Mouse (Mus musculus) hindbrain, embryonic 14.5 days (tissue): ENCODE data around the gene Gm20075. TPM values are rescaled to one million over a fixed set of nuclear protein-coding genes. Genes with fewer than 3 reads are reported as not detected.
"Not testable (repeated sequence)": the region's sequence is repeated elsewhere in the genome, so short reads cannot be mapped to it uniquely, and the experiment has no call there.

Experiments used
- ATAC-seq: fragments of 200-750 bp; cut with Nextera tagmentation; 2 replicates; pipeline ENCODE4 v1.8.0; 2017; ENCODE audit warnings: moderate number of reproducible peaks, mild to moderate bottlenecking, moderate TSS enrichment, moderate library complexity; ENCODE audit not compliant: low FRiP score
- DNase-seq: peaks from one replicate; pipeline ENCODE4 v3.0.0-alpha.2; 2015; ENCODE audit warnings: low spot score
- H3K27ac ChIP-seq: fragments of 300-500 bp; sonication (generic); 2 replicates; pipeline ENCODE4 v1.5.1; 2014; ENCODE audit warnings: mild to moderate bottlenecking, moderate library complexity
- H3K27me3 ChIP-seq: fragments of 300-500 bp; sonication (generic); 2 replicates; pipeline ENCODE4 v1.6.1; 2014; ENCODE audit warnings: mild to moderate bottlenecking, low read length, mixed read lengths; ENCODE audit not compliant: control insufficient read depth, insufficient read depth
- H3K36me3 ChIP-seq: fragments of 300-500 bp; sonication (generic); replicated peaks from 2 replicates; pipeline ENCODE4 v1.6.1; 2014; ENCODE audit not compliant: control insufficient read depth, insufficient read depth
- H3K4me1 ChIP-seq: fragments of 300-500 bp; sonication (generic); replicated peaks from 2 replicates; pipeline ENCODE4 v1.6.1; 2014; ENCODE audit warnings: antibody characterized with exemption, low read length, mixed read lengths; ENCODE audit not compliant: control insufficient read depth, insufficient read depth
- H3K4me2 ChIP-seq: fragments of 300-500 bp; sonication (generic); replicated peaks from 2 replicates; pipeline ENCODE4 v1.6.1; 2014; ENCODE audit warnings: mild to moderate bottlenecking, moderate library complexity
- H3K4me3 ChIP-seq: fragments of 300-500 bp; sonication (generic); replicated peaks from 2 replicates; pipeline ENCODE4 v1.5.1; 2014; ENCODE audit warnings: mild to moderate bottlenecking, low read length
- H3K9ac ChIP-seq: fragments of 300-500 bp; sonication (generic); 2 replicates; pipeline ENCODE4 v1.6.1; 2014
- H3K9me3 ChIP-seq: fragments of 300-500 bp; sonication (generic); 2 replicates; pipeline ENCODE4 v1.6.1; 2016; ENCODE audit warnings: low read length; ENCODE audit not compliant: control insufficient read depth
- WGBS: fragments of 180-500 bp; shearing (Covaris S2); extraction: QIAGEN DNeasy Blood & Tissue Kit; methylation state at CpG from one replicate; pipeline ENCODE4 v1.1.7; 2014; 5-methylcytosine and 5-hydroxymethylcytosine counted together
- polyA plus RNA-seq: library from polyadenylated mRNA; unstranded; fragments of >200 nt; fragmentation: Nextera tagmentation; extraction: Ambion mirVana; gene quantifications from 2 replicates; pipeline ENCODE4 v1.2.1, GENCODE M21; 2014

Gene Gm20075
- polyA plus RNA-seq = 22.0 and 27.0 TPM in 2 replicates

GRCm38 (mm10) chr13:96081276-96081675, at the start of gene Gm20075:
Gm20075 (minus strand) TSS chr13:96081376.
- not testable (repeated sequence) for H3K27ac ChIP-seq, H3K4me2 ChIP-seq, H3K36me3 ChIP-seq, DNase-seq, ATAC-seq, H3K4me3 ChIP-seq, H3K9me3 ChIP-seq, H3K27me3 ChIP-seq, H3K9ac ChIP-seq, H3K4me1 ChIP-seq
- 89% methylated on average over 3 of the region's 3 CpGs for WGBS

- H3K4me3 ChIP-seq = peak overlapping the region; percentile 55
Measured at GRCm38 (mm10) chr13:96129081-96129480, 47.9 kb upstream of the Gm20075 start.

GRCm38 (mm10) chr13:96126669-96127068, 45.5 kb upstream of the Gm20075 start:
- peaks cover 11% of the 10 kb centered on the region; the same call in 1 of the 2 replicates for H3K27me3 ChIP-seq
- no peaks in the 10 kb centered on the region for H3K36me3 ChIP-seq
- peaks cover 11% of the 10 kb centered on the region for H3K4me1 ChIP-seq
- DNase-seq = no peak
- H3K9ac ChIP-seq = no peak overlapping the region
- H3K9me3 ChIP-seq = no peaks in the 10 kb centered on the region
- no peak overlapping the region for H3K4me3 ChIP-seq
- no peak overlapping the region for H3K4me2 ChIP-seq
- 84% methylated on average over 6 of the region's 6 CpGs for WGBS
- no peak for ATAC-seq
- H3K27ac ChIP-seq = no peak overlapping the region

More at GRCm38 (mm10) chr13:96129081-96129480, 47.9 kb upstream of the Gm20075 start:
- H3K9ac ChIP-seq = peak overlapping the region; percentile 72
- peaks cover 17% of the 10 kb centered on the region for H3K4me1 ChIP-seq
- H3K9me3 ChIP-seq = no peaks in the 10 kb centered on the region
- peak overlapping the region; percentile 90 for H3K4me2 ChIP-seq
- DNase-seq = no peak
- no peaks in the 10 kb centered on the region for H3K36me3 ChIP-seq
- peaks cover 11% of the 10 kb centered on the region; the same call in 1 of the 2 replicates for H3K27me3 ChIP-seq
- H3K27ac ChIP-seq = peak overlapping the region; percentile 90
- 83% methylated on average over 3 of the region's 3 CpGs for WGBS
- no peak for ATAC-seq

- peaks cover 3% of the 10 kb centered on the region for H3K4me1 ChIP-seq
- WGBS = 53% methylated on average over 5 of the region's 5 CpGs
- no peaks in the 10 kb centered on the region for H3K36me3 ChIP-seq
- H3K27ac ChIP-seq = no peak overlapping the region
- no peak for DNase-seq
- H3K9ac ChIP-seq = no peak overlapping the region
- H3K27me3 ChIP-seq = peaks cover 3% of the 10 kb centered on the region; the same call in 1 of the 2 replicates
- no peak overlapping the region for H3K4me3 ChIP-seq
- H3K4me2 ChIP-seq = no peak overlapping the region
- no peak for ATAC-seq
- no peaks in the 10 kb centered on the region for H3K9me3 ChIP-seq
Measured at GRCm38 (mm10) chr13:96125011-96125410, 43.8 kb upstream of the Gm20075 start.

- H3K4me1 ChIP-seq = no peaks in the 10 kb centered on the region; the same call in 1 of the 2 replicates
- DNase-seq (no peak), ATAC-seq (no peak)
- no peaks in the 10 kb centered on the region for H3K27me3 ChIP-seq
- H3K36me3 ChIP-seq = no peaks in the 10 kb centered on the region
- no peak overlapping the region for H3K9ac ChIP-seq
- no peak overlapping the region for H3K4me3 ChIP-seq
- H3K4me2 ChIP-seq = no peak overlapping the region
- H3K27ac ChIP-seq = no peak overlapping the region
- H3K9me3 ChIP-seq = no peaks in the 10 kb centered on the region
- 85% methylated on average over 2 of the region's 2 CpGs for WGBS
Measured at GRCm38 (mm10) chr13:96112711-96113110, 31.5 kb upstream of the Gm20075 start.

GRCm38 (mm10) chr13:96110767-96111166, 29.6 kb upstream of the Gm20075 start:
- Histone ChIP-seq H3K36me3 (no peaks in the 10 kb centered on the region), H3K9me3 (no peaks in the 10 kb centered on the region), H3K4me2 (no peak overlapping the region), H3K27me3 (no peaks in the 10 kb centered on the region), H3K4me3 (no peak overlapping the region), H3K27ac (peak overlapping the region; percentile 40; the same call in 1 of the 2 replicates), H3K4me1 (no peaks in the 10 kb centered on the region; the same call in 1 of the 2 replicates), H3K9ac (no peak overlapping the region)
- ATAC-seq (peak; percentile 34; the same call in 1 of the 2 replicates), DNase-seq (peak; percentile 35)
- 28% methylated on average over 3 of the region's 3 CpGs for WGBS

DNA sequence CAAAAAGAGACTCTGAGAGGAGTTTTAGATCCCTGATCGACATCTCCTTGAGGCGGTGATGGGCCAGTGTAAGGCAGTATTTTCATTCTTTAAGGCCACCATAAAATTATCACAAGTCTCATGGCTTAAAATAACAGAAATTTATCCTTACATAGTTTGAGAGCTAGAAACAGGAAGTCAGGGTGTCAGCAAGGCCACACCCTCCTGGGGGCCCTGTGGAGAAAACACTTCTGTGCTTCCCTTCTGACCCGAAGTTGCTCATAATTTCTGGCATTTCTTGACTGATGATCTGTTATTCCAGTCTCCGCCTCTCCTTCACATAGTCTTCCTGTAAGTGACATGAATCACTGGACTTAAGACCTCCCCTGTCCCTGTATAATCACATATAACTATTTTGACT, 25.2 kb upstream of the Gm20075 start:
- Histone ChIP-seq H3K27me3 (no peaks in the 10 kb centered on the region), H3K4me1 (no peaks in the 10 kb centered on the region; the same call in 1 of the 2 replicates), H3K27ac (no peak overlapping the region), H3K4me2 (no peak overlapping the region), H3K4me3 (no peak overlapping the region), H3K36me3 (no peaks in the 10 kb centered on the region), H3K9me3 (no peaks in the 10 kb centered on the region), H3K9ac (no peak overlapping the region)
- no peak for ATAC-seq
- 87% methylated on average over 4 of the region's 4 CpGs for WGBS
- no peak for DNase-seq

GRCm38 (mm10) chr13:96090929-96091328, 9.8 kb upstream of the Gm20075 start:
- H3K27me3 ChIP-seq = no peaks in the 10 kb centered on the region
- no peak overlapping the region for H3K27ac ChIP-seq
- H3K36me3 ChIP-seq = no peaks in the 10 kb centered on the region
- DNase-seq (no peak), ATAC-seq (no peak)
- no peaks in the 10 kb centered on the region for H3K9me3 ChIP-seq
- no peak overlapping the region for H3K4me2 ChIP-seq
- no peak overlapping the region for H3K9ac ChIP-seq
- no peak overlapping the region for H3K4me3 ChIP-seq
- no peaks in the 10 kb centered on the region for H3K4me1 ChIP-seq
- 67% methylated on average over 4 of the region's 4 CpGs for WGBS

DNA sequence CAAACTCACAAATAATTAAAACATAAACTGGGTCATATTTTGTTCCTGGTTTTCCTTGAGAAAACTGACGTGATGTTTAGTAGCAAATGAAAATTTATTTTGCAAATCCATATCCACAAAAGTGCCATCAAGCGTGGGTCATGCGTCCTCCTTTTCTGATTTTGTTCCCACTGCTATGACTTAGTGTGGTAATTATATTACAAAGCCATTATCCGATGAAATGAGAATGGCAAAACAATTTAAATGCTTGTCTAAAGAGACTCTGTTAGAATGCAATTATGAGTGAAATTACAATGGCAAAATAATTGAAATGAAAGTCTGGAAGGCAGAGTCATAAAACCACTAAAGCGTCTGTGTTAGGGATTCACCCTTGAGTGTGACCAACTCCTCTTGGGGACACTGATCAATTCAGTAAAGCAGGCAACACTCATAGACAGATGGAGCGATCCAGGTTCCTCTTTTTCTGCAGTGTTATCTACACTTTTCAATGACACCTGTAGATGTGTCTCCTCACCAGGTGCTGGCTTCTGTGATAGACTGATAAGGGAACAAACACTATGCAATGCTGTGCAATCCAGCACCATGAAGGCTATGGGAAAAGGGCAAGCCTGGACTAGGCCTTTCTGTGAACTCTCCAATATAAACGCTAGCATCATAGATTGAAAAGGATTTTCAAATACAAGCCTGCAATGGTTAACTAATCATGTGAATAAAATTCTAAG, 4.6 kb upstream of the Gm20075 start:
- H3K4me1 ChIP-seq = no peaks in the 10 kb centered on the region
- no peak overlapping the region for H3K4me3 ChIP-seq
- no peak for DNase-seq
- no peaks in the 10 kb centered on the region for H3K36me3 ChIP-seq
- H3K27ac ChIP-seq = no peak overlapping the region
- 75% methylated on average over 7 of the region's 7 CpGs for WGBS
- H3K4me2 ChIP-seq = no peak overlapping the region
- ATAC-seq = no peak; the same call in 1 of the 2 replicates
- H3K27me3 ChIP-seq = no peaks in the 10 kb centered on the region
- no peaks in the 10 kb centered on the region for H3K9me3 ChIP-seq
- no peak overlapping the region for H3K9ac ChIP-seq
